Mouse (Mus musculus) midbrain, embryonic 11.5 days (tissue): ENCODE measurements around the gene Slc5a5. TPM values are rescaled to one million over a fixed set of nuclear protein-coding genes. Genes with fewer than 3 reads are reported as not detected.

Experiments
- ATAC-seq: fragments of 200-750 bp; cut with Nextera tagmentation; 2 replicates; pipeline ENCODE4 v1.8.0; 2017; ENCODE audit warnings: moderate TSS enrichment, moderate library complexity; ENCODE audit not compliant: low FRiP score
- DNase-seq: peaks from one replicate; pipeline ENCODE4 v3.0.0; 2015; ENCODE audit warnings: low spot score; ENCODE audit errors: missing footprints
- H3K27ac ChIP-seq: fragments of 300-500 bp; sonication (generic); 2 replicates; pipeline ENCODE4 v1.5.1; 2014; ENCODE audit warnings: low read depth, low read length
- H3K27me3 ChIP-seq: fragments of 300-500 bp; sonication (generic); 2 replicates; pipeline ENCODE4 v1.6.1; 2014; ENCODE audit warnings: mild to moderate bottlenecking, low read length, moderate library complexity, mixed read lengths; ENCODE audit not compliant: control insufficient read depth, insufficient read depth
- H3K36me3 ChIP-seq: fragments of 300-500 bp; sonication (generic); 2 replicates; pipeline ENCODE4 v1.6.1; 2014; ENCODE audit warnings: mild to moderate bottlenecking, low read length, moderate library complexity, mixed read lengths; ENCODE audit not compliant: control insufficient read depth, insufficient read depth
- H3K4me1 ChIP-seq: fragments of 300-500 bp; sonication (generic); 2 replicates; pipeline ENCODE4 v1.6.1; 2014; ENCODE audit warnings: low read length; ENCODE audit not compliant: control insufficient read depth, insufficient read depth
- H3K4me2 ChIP-seq: fragments of 300-500 bp; sonication (generic); 2 replicates; pipeline ENCODE4 v1.6.1; 2014; ENCODE audit warnings: mild to moderate bottlenecking, moderate library complexity
- H3K4me3 ChIP-seq: fragments of 300-500 bp; sonication (generic); 2 replicates; pipeline ENCODE4 v1.5.1; 2014; ENCODE audit warnings: low read depth, low read length
- H3K9ac ChIP-seq: fragments of 300-500 bp; sonication (generic); 2 replicates; pipeline ENCODE4 v1.6.1; 2014; ENCODE audit warnings: low read length
- H3K9me3 ChIP-seq: fragments of 300-500 bp; sonication (generic); 2 replicates; pipeline ENCODE4 v1.6.1; 2016; ENCODE audit warnings: low read length; ENCODE audit not compliant: control insufficient read depth
- WGBS: fragments of 180-500 bp; shearing (Covaris S2); extraction: QIAGEN DNeasy Blood & Tissue Kit; methylation state at CpG from one replicate; pipeline ENCODE4 v1.1.7; 2014; 5-methylcytosine and 5-hydroxymethylcytosine counted together
- polyA plus RNA-seq: library from polyadenylated mRNA; unstranded; fragments of >200 nt; fragmentation: Nextera tagmentation; extraction: Ambion mirVana; gene quantifications from 2 replicates; pipeline ENCODE4 v1.2.1, GENCODE M21; 2014

Slc5a5 gene
- polyA plus RNA-seq, 1 experiment from 2014 or later: 0.77 TPM

DNA sequence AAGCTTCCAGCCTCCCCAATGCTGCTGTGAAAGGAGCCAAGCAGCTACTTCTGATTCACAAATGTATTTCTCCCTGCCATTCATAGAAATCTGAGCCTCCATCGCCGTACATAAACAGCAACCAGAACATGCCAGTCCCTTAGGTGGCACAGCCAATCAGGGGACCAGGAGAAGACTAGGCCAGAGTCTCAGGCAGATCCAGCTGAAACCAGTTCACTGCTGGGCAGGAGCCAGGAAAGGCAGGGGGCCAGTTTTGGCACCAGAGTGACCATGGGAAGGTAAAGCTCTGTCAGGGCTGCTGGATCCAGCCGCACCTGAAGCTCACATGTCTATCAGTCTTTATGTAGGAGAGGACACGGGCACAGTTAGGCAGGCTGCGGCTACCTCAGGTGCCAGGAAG, 1.9 kb downstream of the Slc5a5 start:
- peaks cover 36% of the 10 kb centered on the region for H3K27me3 ChIP-seq
- no peak overlapping the region for H3K4me2 ChIP-seq
- no peak for DNase-seq
- H3K36me3 ChIP-seq: peaks cover 16% of the 10 kb centered on the region
- peaks cover 9% of the 10 kb centered on the region for H3K4me1 ChIP-seq
- ATAC-seq: no peak
- H3K9ac ChIP-seq: no peak overlapping the region
- 91% methylated on average over 5 of the region's 5 CpGs for WGBS
- no peak overlapping the region for H3K27ac ChIP-seq
- no peak overlapping the region for H3K4me3 ChIP-seq
- H3K9me3 ChIP-seq: no peaks in the 10 kb centered on the region

DNA sequence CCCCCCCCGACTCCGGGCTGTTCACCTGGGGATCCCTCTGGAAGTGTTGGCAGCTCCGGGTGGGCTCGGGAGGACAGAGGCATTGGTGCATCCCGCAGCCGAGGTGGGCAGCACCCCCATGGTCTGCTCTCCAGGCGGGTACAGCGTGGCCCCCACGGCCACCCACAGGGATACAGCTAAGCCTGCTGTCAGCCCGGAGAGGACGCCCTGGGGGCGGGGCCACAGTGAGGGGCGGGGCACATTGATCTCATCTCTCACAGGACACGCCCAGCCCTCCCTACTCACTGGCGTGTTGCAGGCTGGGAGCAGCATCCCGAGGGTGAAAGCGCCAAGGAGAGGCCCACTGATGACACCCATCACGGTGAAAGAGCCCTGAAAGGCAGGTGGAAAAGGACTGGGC, 4.9 kb downstream of the Slc5a5 start:
- DNase-seq (peak; percentile 90), ATAC-seq (peak; percentile 53; the same call in 1 of the 2 replicates)
- Histone ChIP-seq H3K4me2 (peak overlapping the region; percentile 16; the same call in 1 of the 2 replicates), H3K9me3 (no peaks in the 10 kb centered on the region), H3K27me3 (peaks cover 21% of the 10 kb centered on the region), H3K4me3 (no peak overlapping the region), H3K36me3 (no peaks in the 10 kb centered on the region), H3K27ac (no peak overlapping the region), H3K9ac (no peak overlapping the region), H3K4me1 (peaks cover 9% of the 10 kb centered on the region)
- WGBS: 6% methylated on average over 17 of the region's 18 CpGs

DNA sequence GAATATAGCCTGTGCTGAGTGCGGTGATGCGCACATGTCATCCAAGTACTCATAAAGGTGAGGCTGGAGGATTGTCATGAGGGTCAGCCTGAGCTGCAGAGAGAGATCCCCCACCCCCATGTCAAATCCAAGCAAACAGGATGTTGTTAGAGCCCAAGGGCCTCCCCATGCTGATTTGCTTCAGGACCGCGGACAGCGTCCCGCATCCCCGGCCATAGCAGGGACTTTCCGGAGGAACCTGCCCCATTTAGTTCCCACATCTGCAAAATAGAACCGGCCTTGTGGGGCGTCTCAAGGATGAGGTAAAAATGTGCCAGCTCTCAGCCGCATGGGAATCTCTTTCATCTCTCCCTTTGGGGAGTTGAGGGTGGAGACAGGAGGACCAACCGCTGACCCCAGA, 6.9 kb downstream of the Slc5a5 start:
- 13% methylated on average over 12 of the region's 12 CpGs for WGBS
- Histone ChIP-seq H3K4me2 (no peak overlapping the region), H3K9ac (no peak overlapping the region), H3K27me3 (peaks cover under 1% of the 10 kb centered on the region), H3K9me3 (no peaks in the 10 kb centered on the region), H3K4me3 (no peak overlapping the region), H3K4me1 (peaks cover 3% of the 10 kb centered on the region), H3K36me3 (no peaks in the 10 kb centered on the region), H3K27ac (no peak overlapping the region)
- no peak for ATAC-seq
- DNase-seq: peak; percentile 76

DNA sequence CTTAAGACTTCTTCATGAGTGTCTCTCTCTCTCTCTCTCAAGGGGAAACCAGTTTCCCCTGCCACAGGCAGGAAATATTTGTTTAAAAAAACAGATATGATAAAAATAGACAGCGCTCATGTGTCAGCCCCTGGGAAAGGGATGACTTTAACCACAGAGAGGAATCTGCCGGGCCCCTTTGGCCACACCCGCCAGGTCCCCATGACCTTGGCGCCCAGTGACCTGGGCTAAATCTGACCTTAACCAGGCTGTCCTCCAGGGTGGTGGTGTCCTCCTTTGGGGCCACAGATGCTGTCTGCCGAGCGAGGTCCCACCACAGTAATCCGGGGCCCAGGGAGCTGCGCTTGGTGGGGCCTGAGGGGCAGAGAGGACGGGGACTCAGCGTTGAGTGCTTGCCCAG, 7.9 kb downstream of the Slc5a5 start:
- H3K27me3 ChIP-seq: no peaks in the 10 kb centered on the region
- H3K27ac ChIP-seq: no peak overlapping the region
- H3K9ac ChIP-seq: no peak overlapping the region
- 84% methylated on average over 10 of the region's 10 CpGs for WGBS
- H3K36me3 ChIP-seq: no peaks in the 10 kb centered on the region
- DNase-seq: no peak
- H3K4me2 ChIP-seq: no peak overlapping the region
- H3K4me1 ChIP-seq: peaks cover 3% of the 10 kb centered on the region
- H3K9me3 ChIP-seq: no peaks in the 10 kb centered on the region
- no peak overlapping the region for H3K4me3 ChIP-seq
- ATAC-seq: no peak

DNA sequence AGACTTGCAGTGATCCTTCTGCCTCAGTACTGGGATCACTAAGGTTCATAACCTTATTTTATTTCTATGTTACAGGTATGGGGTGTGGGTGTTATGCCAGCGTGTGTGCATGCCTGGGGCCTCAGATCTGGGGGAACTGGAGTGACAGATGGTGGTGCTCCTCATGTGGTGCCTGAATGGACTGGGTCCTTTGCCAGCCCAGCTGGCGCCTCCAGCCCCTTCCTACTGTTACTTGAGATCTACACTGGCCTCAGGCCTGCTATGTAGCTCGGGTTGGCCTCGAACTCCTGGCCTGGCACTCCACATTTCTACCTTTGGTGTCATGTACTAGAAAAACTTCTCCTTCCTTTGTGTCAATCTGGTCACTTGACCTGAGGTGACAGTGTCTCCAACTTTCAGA, 8.4 kb downstream of the Slc5a5 start:
- H3K27ac ChIP-seq: no peak overlapping the region
- 77% methylated on average over 4 of the region's 4 CpGs for WGBS
- no peak for ATAC-seq

DNA sequence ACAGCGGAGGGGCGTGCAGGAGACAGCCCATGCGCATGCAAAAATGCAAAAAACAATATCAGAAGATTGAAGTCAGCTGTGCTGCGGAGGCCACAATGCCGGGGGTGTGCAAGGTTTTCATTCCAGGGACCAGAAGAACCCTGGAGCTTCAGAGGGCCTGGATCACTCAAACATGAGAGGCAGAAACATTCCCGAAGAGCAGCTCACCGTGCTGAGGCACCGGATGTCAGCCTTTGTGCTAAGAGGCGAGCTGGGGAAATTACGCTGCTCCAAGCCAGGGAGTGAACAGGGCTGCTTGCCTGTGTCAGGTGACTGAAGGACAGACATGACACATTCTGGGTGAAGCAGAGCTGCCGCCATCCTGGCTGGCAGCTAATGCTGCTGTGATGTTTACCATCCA, 12.0 kb downstream of the Slc5a5 start:
- no peak for ATAC-seq
- H3K4me1 ChIP-seq: no peaks in the 10 kb centered on the region
- H3K4me2 ChIP-seq: no peak overlapping the region
- H3K27ac ChIP-seq: no peak overlapping the region
- no peak overlapping the region for H3K9ac ChIP-seq
- no peaks in the 10 kb centered on the region for H3K9me3 ChIP-seq
- WGBS: 33% methylated on average over 11 of the region's 11 CpGs
- peak; percentile 83 for DNase-seq
- no peaks in the 10 kb centered on the region for H3K27me3 ChIP-seq
- no peak overlapping the region for H3K4me3 ChIP-seq
- H3K36me3 ChIP-seq: no peaks in the 10 kb centered on the region

More for the DNA sequence above, 8.4 kb downstream of the Slc5a5 start:
- DNase-seq: no peak
- Histone ChIP-seq H3K4me2 (no peak overlapping the region), H3K9ac (no peak overlapping the region), H3K4me1 (peaks cover 3% of the 10 kb centered on the region), H3K4me3 (no peak overlapping the region), H3K27me3 (no peaks in the 10 kb centered on the region), H3K9me3 (no peaks in the 10 kb centered on the region), H3K36me3 (no peaks in the 10 kb centered on the region)

DNA sequence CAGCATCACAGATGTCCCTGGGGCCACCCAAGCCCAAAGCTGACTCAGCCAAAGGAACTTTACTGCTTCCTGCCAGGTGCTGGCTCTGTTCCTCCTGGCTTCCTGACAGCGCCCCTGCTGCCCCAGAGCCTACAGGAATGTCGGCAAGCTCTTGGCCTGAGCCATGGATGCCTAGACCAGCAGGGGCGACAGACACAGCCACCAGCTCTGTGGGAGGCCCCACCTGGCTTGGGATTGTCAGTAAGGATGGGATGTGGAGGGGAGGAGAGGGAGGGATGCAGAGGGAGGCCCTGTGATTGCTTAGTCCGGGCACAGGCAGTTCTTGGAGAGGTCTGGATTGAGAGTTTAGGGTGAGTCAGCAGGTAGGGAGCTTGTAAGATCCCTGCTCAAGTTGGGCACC, 12.4 kb downstream of the Slc5a5 start:
- no peaks in the 10 kb centered on the region for H3K27me3 ChIP-seq
- H3K4me3 ChIP-seq: no peak overlapping the region
- no peak overlapping the region for H3K4me2 ChIP-seq
- 14% methylated on average over 4 of the region's 4 CpGs for WGBS
- H3K36me3 ChIP-seq: no peaks in the 10 kb centered on the region
- H3K9me3 ChIP-seq: no peaks in the 10 kb centered on the region
- H3K27ac ChIP-seq: no peak overlapping the region
- no peaks in the 10 kb centered on the region for H3K4me1 ChIP-seq
- no peak overlapping the region for H3K9ac ChIP-seq
- no peak for ATAC-seq
- DNase-seq: peak; percentile 87

DNA sequence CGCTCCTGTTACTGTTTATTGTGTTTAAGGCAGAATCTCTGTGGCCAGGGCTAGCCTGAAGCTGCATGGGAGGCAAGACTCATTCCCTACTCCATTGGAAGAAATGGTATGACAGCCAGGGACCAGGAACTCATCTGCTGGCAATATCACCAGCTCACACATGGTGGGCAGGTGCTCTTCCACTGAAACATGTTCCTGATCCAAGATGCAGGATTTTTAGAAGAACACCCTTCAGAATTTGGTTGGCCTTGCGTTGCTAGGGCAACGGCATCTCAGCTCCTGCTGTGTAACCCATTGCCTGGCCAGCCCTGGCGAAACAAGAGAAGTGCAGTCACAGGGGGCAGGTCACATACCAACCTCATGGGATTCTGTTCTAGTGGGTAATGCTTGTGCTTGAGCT, 13.1 kb downstream of the Slc5a5 start:
- 51% methylated on average over 4 of the region's 4 CpGs for WGBS
- no peak overlapping the region for H3K4me2 ChIP-seq
- ATAC-seq (no peak), DNase-seq (peak; percentile 75)
- no peaks in the 10 kb centered on the region for H3K36me3 ChIP-seq
- H3K9me3 ChIP-seq: no peaks in the 10 kb centered on the region
- no peak overlapping the region for H3K27ac ChIP-seq
- no peak overlapping the region for H3K4me3 ChIP-seq
- H3K27me3 ChIP-seq: no peaks in the 10 kb centered on the region
- H3K4me1 ChIP-seq: no peaks in the 10 kb centered on the region
- no peak overlapping the region for H3K9ac ChIP-seq

DNA sequence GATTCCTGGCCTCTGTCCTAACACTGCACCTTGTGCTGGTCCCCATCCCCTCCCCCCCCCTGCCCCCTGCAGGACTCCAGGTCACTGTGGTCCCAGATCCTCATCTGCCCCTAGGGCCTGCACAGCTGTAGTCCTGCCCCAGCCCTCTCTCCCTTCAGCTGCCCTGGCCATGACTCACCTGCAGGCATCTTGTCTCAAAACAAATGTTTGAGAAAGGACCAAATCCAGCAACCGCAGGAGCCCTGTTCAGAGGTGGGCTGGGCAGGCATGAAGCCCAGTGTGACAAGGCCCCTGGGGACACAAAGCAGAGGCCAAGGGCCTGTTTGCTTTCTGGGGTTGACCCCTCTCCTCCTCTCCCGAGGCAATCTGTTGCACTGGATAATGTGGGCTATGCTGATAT, 14.4 kb downstream of the Slc5a5 start:
- H3K9me3 ChIP-seq: no peaks in the 10 kb centered on the region
- no peaks in the 10 kb centered on the region for H3K27me3 ChIP-seq
- 52% methylated on average over 2 of the region's 2 CpGs for WGBS
- no peak overlapping the region for H3K4me3 ChIP-seq
- H3K4me2 ChIP-seq: no peak overlapping the region
- ATAC-seq (no peak), DNase-seq (no peak)
- H3K9ac ChIP-seq: no peak overlapping the region
- H3K27ac ChIP-seq: no peak overlapping the region
- no peaks in the 10 kb centered on the region for H3K36me3 ChIP-seq
- no peaks in the 10 kb centered on the region for H3K4me1 ChIP-seq

DNA sequence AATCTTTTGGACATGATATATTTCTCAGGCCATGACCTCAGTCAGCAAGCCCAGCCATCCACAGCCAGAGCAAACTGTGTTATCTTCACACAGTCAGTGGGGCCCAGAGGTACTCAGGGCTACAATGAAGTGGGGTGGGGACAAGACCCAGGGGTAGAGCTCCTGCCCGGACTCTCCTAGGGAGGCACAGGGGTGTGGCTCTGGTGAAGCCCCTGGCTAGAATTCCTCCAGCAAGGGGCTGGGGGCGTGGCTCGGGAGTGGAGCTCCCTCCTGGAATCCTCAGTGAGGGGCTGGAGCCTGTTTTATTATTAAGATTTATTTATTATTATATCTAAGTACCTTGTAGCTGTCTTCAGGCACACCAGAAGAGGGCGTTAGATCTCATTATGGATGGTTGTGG, 16.2 kb downstream of the Slc5a5 start:
- Histone ChIP-seq H3K27me3 (no peaks in the 10 kb centered on the region), H3K36me3 (no peaks in the 10 kb centered on the region), H3K4me3 (no peak overlapping the region), H3K9ac (no peak overlapping the region), H3K4me2 (no peak overlapping the region), H3K9me3 (no peaks in the 10 kb centered on the region), H3K27ac (no peak overlapping the region), H3K4me1 (peaks cover 4% of the 10 kb centered on the region)
- WGBS: 73% methylated on average over 4 of the region's 4 CpGs
- DNase-seq (peak; percentile 8), ATAC-seq (no peak)
